Mouse (Mus musculus) liver (tissue): ENCODE measurements around the gene Aarsd1.
A peak's percentile ranks its signal among the peaks of the same experiment; 100 is the strongest.
"Not testable (repeated sequence)": the region's sequence is repeated elsewhere in the genome, so short reads cannot be mapped to it uniquely, and the experiment has no call there.

Source experiments
- DNase-seq: peaks from one replicate; pipeline ENCODE4 v3.0.0-alpha.2; 2020; ENCODE audit warnings: mixed read lengths

Gene Aarsd1

GRCm38 (mm10) chr11:101417101-101417855, at the start of gene Aarsd1:
Gene Aarsd1 (minus strand): TSS chr11:101417615.
- peak; percentile 85 for DNase-seq

DNA sequence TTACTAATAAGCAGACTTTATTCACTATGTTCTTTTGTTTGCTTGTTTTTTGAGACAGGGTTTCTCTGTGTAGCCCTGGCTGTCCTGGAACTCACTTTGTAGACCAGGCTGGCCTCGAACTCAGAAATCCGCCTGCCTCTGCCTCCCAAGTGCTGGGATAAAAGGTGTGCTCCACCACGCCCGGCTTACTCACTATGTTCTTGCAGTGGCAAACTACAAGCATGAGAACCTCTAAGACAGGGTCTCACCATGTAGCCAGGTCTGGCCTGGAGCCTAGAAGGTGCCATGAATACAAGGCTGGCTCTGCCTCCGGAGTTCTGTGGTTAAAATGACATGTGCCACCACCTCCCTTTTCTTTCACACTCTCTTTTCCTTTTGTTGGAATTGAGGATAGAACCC, 49.1 kb upstream of the Aarsd1 start:
- DNase-seq: not testable (repeated sequence)

GRCm38 (mm10) chr11:101465869-101466551, 48.6 kb upstream of the Aarsd1 start, which contains the start of gene Vat1:
Gene Vat1 (minus strand): TSS chr11:101466230.
- peak; percentile 91 for DNase-seq

DNA sequence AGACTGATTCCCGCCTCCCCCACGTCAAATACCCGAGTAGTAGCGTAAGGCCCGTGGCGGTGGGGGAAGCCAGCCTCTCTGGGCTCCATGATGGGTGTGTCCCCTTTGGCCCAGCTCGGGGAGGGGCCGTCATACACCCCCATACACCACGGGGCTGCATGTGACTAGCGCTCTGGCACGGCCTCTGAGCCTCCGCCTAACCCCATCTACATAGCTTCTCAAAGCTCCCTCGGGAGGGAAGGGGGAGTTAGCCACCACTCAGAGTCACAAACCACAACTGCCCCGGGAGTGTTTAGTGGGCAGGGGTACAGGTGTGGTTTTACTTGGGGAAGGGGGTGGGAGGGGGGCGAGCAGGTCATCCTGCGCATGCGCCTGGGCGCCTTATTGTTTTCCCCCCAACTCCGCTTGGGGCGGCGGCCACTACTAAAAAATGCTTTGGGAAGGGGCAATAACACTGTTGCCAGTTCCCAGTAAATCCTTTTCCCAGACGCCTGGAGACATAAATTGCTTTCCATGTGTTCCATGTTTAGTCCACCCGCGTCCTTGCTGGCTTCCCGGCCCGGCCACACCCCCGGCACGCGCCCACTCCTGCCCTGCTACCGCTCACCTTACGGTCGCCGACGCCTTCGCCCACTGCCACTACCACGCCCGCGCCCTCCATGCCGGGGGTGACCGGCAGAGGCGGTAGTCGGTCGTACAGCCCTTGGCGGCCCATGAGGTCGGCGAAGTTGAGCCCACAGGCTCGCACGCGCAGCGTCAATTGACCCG, 47.9 kb upstream of the Aarsd1 start:
- peak; percentile 45 for DNase-seq

GRCm38 (mm10) chr11:101464211-101465100, 47.0 kb upstream of the Aarsd1 start, which contains the start of gene Rnd2:
Gene Rnd2 (plus strand): TSS chr11:101464999.
- DNase-seq: no peak

DNA sequence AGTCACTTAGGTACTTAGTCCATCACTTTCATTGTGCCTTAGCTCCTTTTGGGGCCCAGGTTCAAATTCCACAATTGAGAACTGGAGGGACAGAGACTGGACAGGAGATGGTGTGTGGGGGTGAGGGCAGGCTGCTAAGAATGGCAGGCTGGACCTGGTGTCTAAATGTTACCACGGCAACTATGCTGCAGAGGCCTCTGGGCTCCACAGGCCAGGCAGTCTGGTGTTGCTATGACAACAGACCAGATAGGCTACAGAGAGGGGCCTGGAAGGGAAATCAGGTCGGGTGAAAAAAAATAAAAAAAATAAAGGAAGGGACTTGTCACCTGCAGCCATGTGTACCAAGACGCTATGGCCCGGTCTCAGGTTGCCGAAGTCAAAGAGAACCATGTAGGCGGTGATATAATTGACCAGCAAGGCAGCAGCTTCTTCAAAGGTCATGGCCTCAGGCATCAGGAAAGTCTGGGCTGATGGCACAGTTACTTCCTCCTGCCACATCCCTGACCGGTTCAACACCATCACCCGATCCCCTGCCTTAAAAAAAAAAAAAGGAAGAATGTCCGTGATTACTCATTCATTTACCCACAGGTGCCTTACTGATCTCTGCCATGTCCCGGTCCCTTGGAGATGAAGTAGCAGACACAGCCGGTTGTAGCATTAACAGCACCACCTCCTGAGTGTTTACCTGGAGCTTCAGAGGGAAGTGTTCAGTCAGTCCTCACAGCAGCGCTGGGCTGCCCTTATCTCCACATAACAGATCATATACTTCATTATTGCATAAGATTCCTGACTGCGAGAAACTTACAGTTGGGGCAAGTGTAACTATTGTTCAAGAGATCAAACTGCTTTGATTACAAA, 45.4 kb upstream of the Aarsd1 start:
- no peak for DNase-seq

DNA sequence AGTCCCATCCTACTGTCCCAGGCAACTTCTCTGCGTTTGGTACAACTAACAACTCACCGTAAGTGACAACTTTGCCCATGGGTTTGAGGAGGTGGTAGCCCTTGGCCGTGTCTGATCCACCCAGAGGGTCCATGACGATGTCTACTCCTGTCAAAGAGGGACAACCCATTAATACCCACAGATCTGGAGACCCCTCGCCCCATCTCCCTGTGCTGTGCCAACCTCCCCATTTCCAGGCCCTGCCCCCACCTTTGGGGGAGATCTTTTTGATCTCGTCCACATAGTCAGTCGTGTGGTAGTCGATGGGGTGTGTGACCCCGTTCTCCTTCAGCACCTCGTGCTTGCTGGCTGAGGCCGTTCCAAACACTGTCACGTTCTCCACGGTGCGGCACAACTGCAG, 44.7 kb upstream of the Aarsd1 start:
- no peak for DNase-seq

DNA sequence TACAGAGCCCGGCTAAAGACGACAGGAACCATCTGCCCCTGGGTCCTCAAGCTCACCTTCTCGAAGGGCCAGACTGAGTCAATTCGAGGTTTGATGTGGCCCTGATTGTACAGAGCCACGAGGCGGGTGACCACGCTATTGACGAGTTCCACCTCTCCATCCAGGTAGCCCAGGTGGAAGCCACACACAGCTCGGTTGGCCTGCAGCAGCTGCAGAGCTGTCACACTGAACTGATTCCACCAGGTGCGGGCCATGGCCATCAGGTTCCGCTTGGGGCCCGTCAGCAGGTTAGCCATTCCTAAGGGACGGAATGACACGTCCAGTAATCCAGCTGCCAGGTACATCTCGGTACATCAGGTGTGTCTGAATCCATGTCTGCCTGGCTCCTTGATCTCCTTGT, 42.9 kb upstream of the Aarsd1 start:
- no peak for DNase-seq

GRCm38 (mm10) chr11:101459716-101460115, 42.3 kb upstream of the Aarsd1 start:
- no peak for DNase-seq

- DNase-seq: no peak
Observed at GRCm38 (mm10) chr11:101458217-101458616, 40.8 kb upstream of the Aarsd1 start.

DNA sequence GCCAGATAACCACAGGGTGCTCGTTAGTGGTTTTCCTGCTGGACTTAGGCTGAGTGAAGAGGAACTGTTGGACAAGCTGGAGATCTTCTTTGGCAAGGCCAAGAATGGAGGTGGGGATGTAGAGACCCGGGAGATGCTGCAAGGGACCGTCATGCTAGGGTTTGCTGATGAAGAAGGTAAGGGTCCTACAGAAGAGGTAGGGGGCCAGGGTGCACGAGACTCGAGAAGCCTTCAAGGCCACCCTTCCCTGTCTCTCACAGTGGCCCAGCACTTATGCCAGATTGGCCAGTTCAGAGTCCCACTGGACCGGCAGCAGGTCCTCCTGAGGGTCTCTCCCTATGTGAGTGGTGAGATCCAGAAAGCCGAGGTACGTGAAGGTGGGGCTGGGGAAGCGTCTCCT, 40.2 kb upstream of the Aarsd1 start:
- no peak for DNase-seq

GRCm38 (mm10) chr11:101455627-101456026, 38.2 kb upstream of the Aarsd1 start:
- no peak for DNase-seq

DNA sequence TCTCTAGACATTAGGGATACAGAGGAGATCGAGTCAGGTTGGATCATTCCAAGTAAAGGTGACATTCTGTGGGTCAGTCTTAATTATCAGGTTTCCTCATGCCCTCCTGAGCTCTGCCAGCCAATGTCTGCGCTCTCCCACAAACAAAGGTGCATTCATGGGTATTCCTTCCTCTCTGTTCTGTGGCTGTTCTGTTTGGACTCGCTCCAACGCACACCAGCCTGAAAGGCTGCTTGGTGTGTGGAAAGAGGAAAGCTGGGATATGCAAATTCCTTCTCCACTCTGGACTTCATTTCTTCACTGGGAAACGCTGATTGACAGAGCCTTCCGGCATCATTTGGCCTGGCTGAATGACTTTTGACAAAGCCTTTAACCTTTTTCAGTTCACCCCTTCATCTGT, 37.3 kb upstream of the Aarsd1 start:
- no peak for DNase-seq

- DNase-seq: no peak
Observed at GRCm38 (mm10) chr11:101452093-101452774, 34.8 kb upstream of the Aarsd1 start.

DNA sequence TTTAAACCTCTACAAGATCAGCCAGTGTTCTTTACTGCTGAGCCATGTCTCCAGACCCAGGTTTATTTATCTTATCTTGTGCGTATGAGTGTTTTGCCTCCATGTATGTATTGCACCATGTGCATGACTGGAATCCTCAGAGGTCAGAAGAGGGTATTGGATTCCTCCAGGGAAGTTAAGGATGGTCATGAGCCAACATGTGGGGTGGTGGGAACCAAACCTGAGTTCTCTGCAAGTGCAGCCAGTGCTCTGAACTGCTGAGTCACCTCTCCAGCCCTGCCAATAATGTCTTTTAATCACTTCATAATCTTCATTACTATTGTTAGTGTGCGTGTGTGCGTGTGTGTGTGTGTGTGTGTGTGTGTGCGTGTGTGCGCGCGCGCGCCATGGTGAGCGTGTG, 34.1 kb upstream of the Aarsd1 start:
- DNase-seq: no peak

DNA sequence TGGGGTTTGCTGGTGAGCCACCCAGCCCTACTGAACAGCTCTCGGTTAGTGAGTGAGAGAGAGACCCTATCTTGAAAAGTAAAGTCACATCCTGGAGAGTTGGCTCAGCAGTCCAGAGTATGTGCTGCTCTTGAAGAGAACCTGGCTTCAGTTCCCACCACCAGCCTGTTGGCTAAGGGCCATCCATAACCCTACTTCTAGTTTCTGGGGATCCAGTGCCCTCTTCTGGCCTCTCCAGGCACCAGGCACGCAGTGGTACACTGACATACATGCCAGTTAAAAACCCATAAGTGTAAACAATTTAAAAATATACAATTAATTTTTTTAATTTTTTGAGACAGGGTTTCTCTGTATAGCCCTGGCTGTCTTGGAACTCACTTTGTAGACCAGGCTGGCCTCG, 33.0 kb upstream of the Aarsd1 start:
- DNase-seq: no peak

GRCm38 (mm10) chr11:101449596-101449995, 32.2 kb upstream of the Aarsd1 start:
- DNase-seq: not testable (repeated sequence)

- peak; percentile 48 for DNase-seq
Observed at GRCm38 (mm10) chr11:101448899-101449298, 31.5 kb upstream of the Aarsd1 start.

DNA sequence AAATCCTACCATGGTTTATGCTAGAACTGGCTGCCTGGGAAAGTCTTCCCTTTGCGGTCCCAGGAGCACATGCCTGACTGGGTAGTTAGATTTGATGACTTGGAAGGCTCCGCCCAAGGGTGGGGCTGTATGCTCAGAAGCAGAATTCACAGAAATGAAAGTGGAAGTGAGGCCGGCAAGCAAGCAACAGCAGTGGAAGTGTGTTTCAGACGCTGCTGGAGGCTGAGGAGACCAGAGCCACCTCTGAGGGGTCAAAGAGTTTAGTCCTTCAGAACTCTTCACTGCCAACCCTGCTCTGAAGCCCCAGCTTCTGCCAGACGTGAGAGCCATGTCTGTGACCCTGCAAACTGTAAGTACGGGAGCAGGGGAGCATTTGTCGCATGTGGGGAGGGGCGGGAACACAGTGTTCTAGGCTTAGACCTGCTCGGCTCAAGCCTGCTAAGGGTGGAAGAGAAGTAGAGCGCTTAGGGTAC, 30.9 kb upstream of the Aarsd1 start, which contains the start of gene Ifi35:
TSS of gene Ifi35 (plus strand) at position 134 of the 473 bp plus-strand sequence.
- peak; percentile 89 for DNase-seq

- no peak for DNase-seq
Observed at GRCm38 (mm10) chr11:101447786-101448185, 30.4 kb upstream of the Aarsd1 start.
